Mouse (Mus musculus) adrenal gland, adult (tissue): ENCODE results near the gene Tspan4.

Source experiments
- DNase-seq, 2 experiments: peaks; one replicate each; pipeline ENCODE4 v3.0.0; 2022 to 2023; ENCODE audit warnings: low spot score in 1 of 2; ENCODE audit not compliant: inconsistent age in 2 of 2

Tspan4 gene

GRCm38 (mm10) chr7:141475011-141475804, at the start of gene Tspan4, which contains the start of gene Polr2l:
Gene Tspan4, plus strand, starts transcription at chr7:141475240.
Gene Polr2l, minus strand, starts transcription at chr7:141475132.
- DNase-seq, result peak; percentile 92 to 96

GRCm38 (mm10) chr7:141426948-141427730, 47.9 kb upstream of the Tspan4 start:
- no peak for DNase-seq

GRCm38 (mm10) chr7:141428701-141429100, 46.3 kb upstream of the Tspan4 start:
- no peak for DNase-seq

- peak in 1 of 2 experiments; percentile 78 for DNase-seq
Observed at GRCm38 (mm10) chr7:141429310-141429709, 45.7 kb upstream of the Tspan4 start, which contains the start of gene Cend1. Gene Cend1, minus strand, starts transcription at chr7:141429491.

- DNase-seq, result peak in 1 of 2 experiments; percentile 82
Observed at GRCm38 (mm10) chr7:141429840-141430584, 45.0 kb upstream of the Tspan4 start.

- no peak for DNase-seq
Observed at GRCm38 (mm10) chr7:141430585-141431240, 44.3 kb upstream of the Tspan4 start.

- DNase-seq, result no peak
Observed at GRCm38 (mm10) chr7:141431434-141432185, 43.4 kb upstream of the Tspan4 start.

- peak; percentile 88 to 94 for DNase-seq
Observed at GRCm38 (mm10) chr7:141432186-141432611, 42.8 kb upstream of the Tspan4 start.

- peak; percentile 82 to 91 for DNase-seq
Observed at GRCm38 (mm10) chr7:141432741-141433516, 42.1 kb upstream of the Tspan4 start.

GRCm38 (mm10) chr7:141433517-141434400, 41.3 kb upstream of the Tspan4 start:
- DNase-seq, result peak in 1 of 2 experiments; percentile 64

- peak; percentile 76 to 84 for DNase-seq
Observed at GRCm38 (mm10) chr7:141434464-141434863, 40.6 kb upstream of the Tspan4 start.

GRCm38 (mm10) chr7:141435129-141435855, 39.7 kb upstream of the Tspan4 start:
- DNase-seq, result peak; percentile 81 to 90

GRCm38 (mm10) chr7:141435856-141436522, 39.1 kb upstream of the Tspan4 start:
- DNase-seq, result no peak

- no peak for DNase-seq
Observed at GRCm38 (mm10) chr7:141436523-141436892, 38.5 kb upstream of the Tspan4 start.

GRCm38 (mm10) chr7:141437178-141438120, 37.6 kb upstream of the Tspan4 start, which contains the start of gene Slc25a22:
Gene Slc25a22, minus strand, starts transcription at chr7:141437892.
- DNase-seq, result peak; percentile 86 to 95
